Mouse (Mus musculus): ENCODE measurements around the gene Adcy9.
"Not testable (repeated sequence)": the region's sequence is repeated elsewhere in the genome, so short reads cannot be mapped to it uniquely, and the experiment has no call there.

The Adcy9 gene

DNA sequence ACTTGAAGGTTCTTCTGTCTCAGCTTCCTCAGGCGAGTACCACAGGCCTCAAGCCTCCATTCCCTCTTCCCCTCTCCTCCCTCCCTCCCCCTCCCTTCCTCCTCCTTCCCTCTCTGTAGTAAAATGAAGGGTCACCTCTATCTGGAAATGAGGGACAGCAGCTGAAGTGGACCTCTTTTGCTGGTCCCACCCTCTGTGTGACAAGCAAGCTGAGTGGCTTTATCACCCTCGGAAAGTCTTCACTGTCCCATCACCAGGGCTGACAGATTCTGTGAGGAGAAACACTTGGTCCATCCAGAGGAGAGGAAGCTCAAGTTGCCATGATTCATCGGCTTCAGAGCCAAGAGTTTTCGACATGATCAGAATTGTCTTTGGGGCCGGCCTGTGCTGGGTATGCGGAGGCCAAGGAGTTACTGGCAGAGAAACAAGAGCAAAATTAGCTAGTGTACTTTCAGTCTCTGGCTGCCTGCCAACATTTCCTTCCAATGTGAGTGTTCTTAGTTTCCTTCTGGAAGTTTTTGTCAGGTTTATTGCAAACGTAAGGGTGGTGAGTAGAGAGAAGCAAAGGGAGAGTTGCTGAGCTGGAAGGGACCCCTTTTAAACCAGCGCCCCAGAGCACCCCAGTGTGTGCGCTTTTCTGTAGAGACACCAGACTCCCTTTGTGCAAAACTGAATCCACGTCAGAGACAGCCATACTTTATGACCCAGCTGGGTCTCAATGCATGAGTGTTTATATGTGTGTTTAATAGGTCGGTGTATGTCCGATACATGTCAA lies 146.4 kb downstream of the Adcy9 start:
- in situ Hi-C loops (cut with MboI, MseI), result no loop called here

DNA sequence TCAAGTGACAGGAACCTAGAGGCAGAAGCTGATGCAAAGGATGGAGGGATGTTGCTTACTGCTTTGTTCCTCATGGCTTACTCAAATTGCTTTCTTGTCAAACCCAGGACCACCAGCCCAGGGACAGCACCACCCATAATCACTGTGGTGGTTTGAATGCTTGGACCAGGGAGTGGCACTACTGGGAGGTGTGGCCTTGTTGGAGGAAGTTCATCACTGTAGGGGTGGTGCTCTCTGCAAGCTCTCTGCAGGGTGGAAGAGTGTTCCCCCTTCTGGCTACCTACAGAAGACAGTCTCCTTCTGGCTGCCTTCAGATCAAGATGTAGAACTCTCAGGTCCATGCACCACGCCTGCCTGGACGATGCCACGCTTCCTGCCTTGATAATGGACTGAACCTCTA lies 148.0 kb downstream of the Adcy9 start:
- in situ Hi-C loops (cut with MboI, MseI), result no loop called here

DNA sequence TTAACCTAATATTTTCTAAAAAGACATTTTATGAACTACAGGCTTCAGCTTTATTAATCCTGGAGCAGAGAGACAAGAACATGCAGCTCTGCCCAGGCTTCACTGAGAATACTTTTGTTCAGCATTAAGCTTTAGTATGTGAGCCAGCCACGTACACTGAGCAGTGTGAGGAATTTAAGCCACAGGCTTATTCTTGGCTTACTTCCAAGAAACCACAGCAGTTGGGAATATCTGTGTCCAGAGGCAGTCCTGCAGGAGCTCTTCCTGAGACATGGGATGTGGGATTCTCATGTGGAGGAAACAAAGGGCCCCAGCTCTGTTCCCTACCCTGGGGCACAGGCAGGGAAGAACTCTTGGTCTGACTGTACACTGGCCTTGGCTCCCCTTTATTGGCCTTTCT lies 149.4 kb downstream of the Adcy9 start:
- in situ Hi-C loops (cut with MboI, MseI), result no loop called here

DNA sequence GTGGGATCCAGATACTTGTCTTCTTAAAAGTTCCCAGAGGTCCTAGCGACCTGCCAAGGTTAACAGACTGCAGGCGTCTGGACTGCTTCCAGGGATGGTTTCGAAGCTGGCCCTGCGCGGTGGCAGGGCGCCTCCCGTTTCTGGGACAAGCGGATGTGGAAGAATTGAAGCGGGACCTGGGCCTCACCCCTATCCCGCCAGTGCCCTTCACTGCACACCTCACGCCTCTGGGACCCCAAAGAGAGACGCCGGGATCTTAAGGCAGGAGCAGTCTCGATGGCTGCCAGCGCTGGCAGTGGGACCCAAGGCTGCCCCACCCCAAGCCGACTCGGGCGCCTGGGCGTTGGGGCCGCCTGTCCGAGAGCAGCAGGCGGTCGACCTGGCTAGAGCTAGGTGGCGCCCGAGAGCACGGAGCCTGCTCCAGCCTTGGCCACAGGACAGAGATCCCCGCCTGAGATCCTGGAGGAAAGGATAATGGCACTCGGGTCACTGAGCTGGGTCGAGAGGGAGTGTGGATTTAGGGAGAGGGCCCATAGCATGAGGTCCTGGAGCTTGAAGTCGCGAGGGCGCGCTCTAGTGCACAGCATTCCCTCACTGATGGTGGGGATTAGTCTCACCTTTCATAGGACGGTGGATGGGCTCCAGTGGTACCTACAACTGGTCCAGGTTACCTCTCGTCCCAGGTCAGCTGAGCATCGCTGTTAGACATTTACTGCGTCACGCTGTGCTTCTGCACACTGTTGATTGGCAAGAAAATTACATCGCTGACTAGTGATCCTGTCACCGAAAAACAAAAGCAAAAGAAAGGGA lies 152.2 kb downstream of the Adcy9 start:
- in situ Hi-C loops (cut with MboI, MseI), result no loop called here

DNA sequence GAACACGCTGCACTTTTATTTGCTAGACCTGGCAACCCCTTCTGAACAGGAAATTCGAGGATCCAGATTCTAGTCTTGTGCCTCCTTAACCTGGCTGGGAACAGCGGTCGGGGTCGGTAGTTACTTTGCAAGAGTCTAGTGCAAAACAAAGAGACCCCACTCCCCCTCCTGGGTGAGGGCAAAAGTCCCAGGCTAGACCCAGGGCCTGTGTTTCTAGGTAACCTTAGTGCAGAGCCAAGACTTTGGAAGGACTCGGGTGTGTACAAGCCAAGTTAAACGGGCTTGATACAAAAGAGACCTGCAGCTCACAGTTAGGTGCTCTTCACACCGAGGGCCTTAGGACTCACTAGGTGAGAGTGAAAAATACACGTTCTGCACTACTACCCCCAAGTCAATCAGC lies 152.8 kb downstream of the Adcy9 start:
- in situ Hi-C loops (cut with MboI, MseI), result no loop called here

DNA sequence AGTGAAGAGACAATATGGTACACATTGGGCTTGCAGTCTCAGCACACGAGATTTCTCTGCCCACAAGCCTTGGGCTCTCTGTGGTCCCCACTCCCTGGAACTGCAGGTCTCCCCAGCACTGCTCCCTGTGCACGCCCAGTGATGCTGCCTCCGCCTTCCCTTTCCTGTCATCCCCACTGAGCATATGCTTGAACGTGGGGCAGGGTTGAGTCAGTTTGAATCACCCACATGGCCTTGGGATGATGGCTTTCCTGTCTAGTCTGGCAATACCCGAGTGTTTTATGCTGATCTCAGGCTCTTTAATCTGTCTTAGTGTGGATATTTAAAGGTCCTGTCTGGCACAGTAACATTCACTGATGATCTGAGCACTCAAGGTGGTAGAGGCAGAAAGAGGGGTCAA lies 154.9 kb downstream of the Adcy9 start:
- in situ Hi-C loops (cut with MboI, MseI), result no loop called here

DNA sequence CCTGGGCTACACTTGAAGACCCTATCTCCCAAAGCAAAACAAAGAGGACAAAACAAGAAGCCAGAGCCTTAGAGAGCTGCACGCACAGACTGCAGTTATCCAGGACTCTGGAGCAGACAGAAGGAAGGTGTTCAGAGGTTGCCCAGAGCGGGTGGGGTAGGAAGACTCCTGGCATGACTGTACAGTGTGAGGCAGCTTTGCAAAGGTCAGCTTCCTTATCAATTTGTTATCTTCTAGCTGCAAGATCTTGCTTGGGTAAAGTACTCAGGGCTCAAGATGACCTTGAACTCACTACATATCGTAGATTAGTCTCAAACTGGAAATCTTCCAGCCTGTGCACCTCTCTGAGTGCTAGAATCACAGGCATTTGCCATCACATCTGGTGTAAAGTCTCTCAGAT lies 156.8 kb downstream of the Adcy9 start:
- in situ Hi-C loops (cut with MboI, MseI), result no loop called here

DNA sequence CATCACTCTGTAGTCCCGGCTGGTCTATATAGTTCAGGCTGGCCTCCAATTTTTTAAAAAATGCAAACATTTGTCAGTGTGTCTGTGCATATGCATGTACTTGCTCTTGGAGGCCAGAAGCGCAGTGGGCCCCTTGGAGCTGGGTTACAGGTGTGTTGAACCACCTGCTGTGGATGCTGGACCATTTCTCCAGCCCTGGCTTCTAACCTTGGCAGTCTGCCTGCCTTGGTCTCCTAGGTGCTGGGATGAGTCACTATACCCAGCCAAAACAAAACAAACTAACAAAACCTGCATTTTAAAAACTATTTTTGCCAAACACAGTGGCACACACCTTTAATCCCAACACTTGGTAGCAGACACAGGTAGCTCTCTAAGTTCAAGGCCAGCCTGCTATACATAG lies 162.8 kb downstream of the Adcy9 start:
- in situ Hi-C loops (cut with MboI, MseI), result no loop called here

DNA sequence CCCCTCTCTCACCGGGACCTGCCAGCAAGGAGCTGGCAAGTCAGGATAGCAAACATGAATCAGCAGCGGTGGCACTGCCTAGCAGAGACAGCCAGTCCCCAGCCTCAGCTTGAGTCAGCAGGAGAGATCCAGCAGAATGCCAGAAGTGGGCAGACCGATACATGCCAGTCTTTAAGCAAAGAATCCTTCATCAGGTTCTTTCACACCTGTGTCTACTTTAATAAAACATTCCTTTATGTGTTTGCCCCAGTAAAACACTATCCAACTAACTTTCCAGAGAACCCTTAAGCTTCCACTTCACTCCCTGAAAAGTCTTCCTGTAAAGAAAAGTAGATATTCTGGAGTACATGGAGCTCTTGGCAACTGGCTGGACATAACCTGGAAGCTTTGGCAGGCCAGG lies 171.5 kb downstream of the Adcy9 start:
- in situ Hi-C loops (cut with MboI, MseI), result no loop called here

DNA sequence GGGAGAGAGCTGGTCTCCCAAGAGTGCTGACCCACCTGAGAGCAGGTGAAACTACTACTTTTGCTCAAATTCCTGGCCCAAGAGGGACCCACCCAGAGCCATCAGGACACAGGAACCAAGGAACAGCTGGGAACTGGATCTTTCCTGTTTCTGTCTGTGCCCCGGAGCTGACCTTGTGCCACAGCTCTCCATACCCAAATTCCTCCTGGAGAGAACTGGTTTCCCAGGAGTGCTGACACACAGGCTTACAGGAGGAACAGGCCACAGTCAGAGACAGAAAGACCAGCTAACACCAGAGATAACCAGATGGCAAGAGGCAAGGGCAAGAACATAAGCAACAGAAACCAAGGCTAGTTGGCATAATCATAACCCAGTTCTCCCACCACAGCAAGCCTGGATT lies 175.1 kb downstream of the Adcy9 start:
- in situ Hi-C loops (cut with MboI, MseI), result not testable (repeated sequence)

Data from T-helper 2 cell (primary cell).